Mouse (Mus musculus): ENCODE measurements around the gene Lmbr1.
"Not testable (repeated sequence)": the region's sequence is repeated elsewhere in the genome, so short reads cannot be mapped to it uniquely, and the experiment has no call there.

The Lmbr1 gene

GRCm38 (mm10) chr5:29378298-29379036, at the start of gene Lmbr1:
TSS of gene Lmbr1 (minus strand) at chr5:29378390.
- DNase-seq (ENCODE audit: low spot score) = peak; percentile 99

DNA sequence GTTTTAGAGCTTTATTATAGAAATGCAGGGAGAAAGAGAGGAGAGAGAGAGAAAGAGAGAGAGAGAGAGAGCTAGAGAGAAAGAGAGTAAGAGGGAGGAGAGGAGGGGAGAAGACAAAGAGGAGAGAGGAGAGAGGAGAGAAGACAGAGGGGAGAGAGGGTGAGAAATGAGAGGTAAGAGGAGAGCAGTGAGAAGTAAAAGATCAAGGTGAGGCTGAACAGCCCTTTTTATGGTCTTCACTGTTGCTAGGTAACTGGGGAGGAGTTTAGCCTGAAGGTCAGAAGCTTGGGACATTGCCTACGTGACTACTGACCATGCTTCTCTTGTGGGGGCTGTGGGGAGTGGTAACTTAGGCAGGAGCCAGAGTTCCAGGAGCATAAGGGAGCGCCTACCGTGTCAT, 45.1 kb upstream of the Lmbr1 start:
- not testable (repeated sequence) for DNase-seq (ENCODE audit: low spot score)

- no peak for DNase-seq (ENCODE audit: low spot score)
These were observed 34.9 kb upstream of the Lmbr1 start for GRCm38 (mm10) chr5:29413041-29413440.

DNA sequence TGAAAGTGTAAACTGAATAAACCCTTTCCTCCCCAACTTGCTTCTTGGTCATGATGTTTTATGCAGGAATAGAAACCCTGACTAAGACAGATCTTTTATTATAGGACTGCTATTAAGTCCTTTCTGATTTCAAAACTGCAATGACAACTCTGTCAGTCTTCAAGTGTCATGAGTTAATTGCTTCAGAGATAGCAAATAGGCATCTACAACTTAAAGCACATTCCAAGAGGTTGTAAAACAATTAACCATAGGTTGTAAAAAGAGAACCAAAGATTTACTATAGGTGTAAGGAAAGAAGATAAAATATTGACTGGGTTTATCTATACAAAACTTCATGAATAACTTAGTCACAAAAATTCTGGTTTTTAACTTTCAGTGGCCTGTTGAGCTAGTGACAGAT, 32.7 kb upstream of the Lmbr1 start:
- DNase-seq (ENCODE audit: low spot score) = no peak

DNA sequence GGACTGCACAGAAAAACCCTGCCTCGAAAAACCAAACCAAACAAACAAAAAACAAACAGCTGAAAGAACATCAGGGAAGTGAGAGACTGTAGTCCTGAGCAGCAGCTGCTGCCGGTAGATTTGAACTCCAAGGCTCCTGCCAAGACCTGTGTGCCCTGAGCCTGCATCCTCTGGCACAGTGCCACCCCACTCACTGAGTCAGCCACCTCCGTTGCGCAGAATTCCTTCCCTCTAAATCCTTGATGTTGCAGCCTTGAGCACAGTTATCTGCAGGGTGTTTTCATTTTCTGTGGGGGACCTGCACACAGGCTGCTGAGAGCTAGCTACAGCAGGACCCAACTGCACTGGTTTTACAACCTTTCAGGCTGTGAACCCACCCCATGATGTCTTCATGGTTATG, 20.2 kb upstream of the Lmbr1 start:
- peak; percentile 61 for DNase-seq (ENCODE audit: low spot score)

GRCm38 (mm10) chr5:29388944-29389765, 11.0 kb upstream of the Lmbr1 start:
- peak; percentile 93 for DNase-seq (ENCODE audit: low spot score)

- DNase-seq (ENCODE audit: low spot score) = no peak
These were observed 10.2 kb upstream of the Lmbr1 start for GRCm38 (mm10) chr5:29388181-29388943.

GRCm38 (mm10) chr5:29387591-29387990, 9.4 kb upstream of the Lmbr1 start:
- DNase-seq (ENCODE audit: low spot score) = no peak

- DNase-seq (ENCODE audit: low spot score) = no peak
These were observed 4.6 kb upstream of the Lmbr1 start for GRCm38 (mm10) chr5:29382776-29383175.

DNA sequence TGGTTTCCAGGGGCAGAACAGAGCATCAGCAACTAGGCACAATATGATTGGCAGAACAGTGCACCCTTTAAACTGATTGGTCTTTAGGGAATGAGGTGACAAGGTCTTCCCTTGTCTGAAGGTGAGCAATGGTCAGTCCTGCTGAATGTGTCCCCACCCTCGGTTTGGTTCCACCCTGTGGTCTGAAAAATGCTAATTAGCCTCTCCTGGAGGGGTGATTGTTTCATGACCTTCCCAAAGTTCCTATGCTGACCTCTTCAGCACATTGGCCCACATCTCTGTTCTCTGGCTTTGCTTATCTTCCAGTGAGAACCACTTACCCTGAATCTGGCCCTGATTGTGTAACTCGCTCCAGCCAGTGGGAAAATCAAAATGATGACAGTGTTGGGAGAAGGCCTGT, 1.9 kb upstream of the Lmbr1 start:
- DNase-seq (ENCODE audit: low spot score) = no peak

GRCm38 (mm10) chr5:29377590-29378297, 446 bp downstream of the Lmbr1 start:
- DNase-seq (ENCODE audit: low spot score) = no peak

- no peak for DNase-seq (ENCODE audit: low spot score)
These were observed 14.7 kb downstream of the Lmbr1 start for GRCm38 (mm10) chr5:29363511-29363910.

GRCm38 (mm10) chr5:29335836-29336235, 42.4 kb downstream of the Lmbr1 start:
- no peak for DNase-seq (ENCODE audit: low spot score)

DNA sequence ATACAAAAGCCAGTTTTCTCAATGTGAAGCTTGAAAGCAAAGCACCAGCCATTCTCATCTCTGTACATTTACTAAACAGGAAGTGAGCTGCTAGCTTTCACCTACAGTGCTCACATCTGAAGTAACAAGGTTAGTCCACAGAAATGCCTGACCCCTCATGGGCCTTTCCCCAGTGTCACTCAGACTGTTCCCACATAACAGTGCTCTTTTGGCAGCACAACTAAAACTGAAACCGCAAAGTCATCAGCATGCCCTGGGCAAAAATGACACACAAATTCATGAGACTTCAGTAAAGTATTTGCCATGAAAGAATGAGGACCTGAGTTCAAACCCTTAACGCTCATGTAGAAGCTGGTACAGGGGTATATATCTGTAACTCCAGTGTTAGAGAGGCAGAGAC, 55.7 kb downstream of the Lmbr1 start:
- DNase-seq (ENCODE audit: low spot score) = no peak

DNA sequence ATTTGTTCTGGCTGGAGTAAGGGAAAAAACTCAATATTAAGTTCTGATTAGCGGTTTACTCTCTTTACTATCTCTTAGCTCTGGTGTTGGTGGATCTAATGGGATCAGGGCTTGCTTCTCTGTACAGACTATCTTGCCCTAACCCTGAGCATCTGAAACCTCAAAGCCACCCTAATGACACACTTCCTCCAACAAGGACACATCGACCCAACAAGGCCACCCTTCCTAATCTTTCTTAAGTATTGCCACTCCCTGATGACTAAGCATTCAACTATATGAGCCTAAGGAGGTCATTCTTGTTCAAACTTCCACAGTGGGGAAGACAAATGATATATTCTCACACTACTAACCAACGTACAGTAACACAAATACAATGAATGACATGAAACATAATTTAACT, 69.0 kb downstream of the Lmbr1 start:
- DNase-seq (ENCODE audit: low spot score) = no peak

- peak; percentile 79 for DNase-seq (ENCODE audit: low spot score)
These were observed 85.0 kb downstream of the Lmbr1 start for GRCm38 (mm10) chr5:29293194-29293593.

- no peak for DNase-seq (ENCODE audit: low spot score)
These were observed 88.1 kb downstream of the Lmbr1 start for GRCm38 (mm10) chr5:29290110-29290509.

GRCm38 (mm10) chr5:29289703-29290102, 88.5 kb downstream of the Lmbr1 start:
- DNase-seq (ENCODE audit: low spot score) = no peak

DNA sequence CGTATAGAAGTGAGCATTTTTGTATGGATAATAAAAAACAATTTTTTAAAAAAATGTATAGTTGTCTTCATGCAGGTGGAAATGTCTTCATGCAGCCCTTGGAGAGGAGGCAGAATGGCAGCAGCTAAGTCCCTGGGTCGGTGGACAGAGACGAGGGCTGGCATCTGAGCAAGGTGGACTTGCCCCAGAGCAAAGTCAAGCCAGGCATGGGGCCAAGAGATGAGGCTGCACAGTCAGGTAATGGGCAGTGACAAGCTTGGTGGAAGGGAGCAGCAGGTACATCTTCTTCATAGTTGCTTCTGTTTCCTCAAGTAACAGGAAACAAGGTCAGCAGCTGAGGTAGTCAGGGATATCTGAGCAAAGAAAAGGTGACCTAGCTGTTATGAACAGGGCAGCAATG, 97.1 kb downstream of the Lmbr1 start:
- no peak for DNase-seq (ENCODE audit: low spot score)

- DNase-seq (ENCODE audit: low spot score) = no peak
These were observed 103.4 kb downstream of the Lmbr1 start for GRCm38 (mm10) chr5:29274746-29275145.

GRCm38 (mm10) chr5:29273426-29273825, 104.8 kb downstream of the Lmbr1 start:
- no peak for DNase-seq (ENCODE audit: low spot score)

- DNase-seq (ENCODE audit: low spot score) = no peak
These were observed 107.3 kb downstream of the Lmbr1 start for GRCm38 (mm10) chr5:29270879-29271278.

All from testis, postnatal 10 days (tissue).